Mouse (Mus musculus): ENCODE data around the gene Rad54l.

Rad54l gene

DNA sequence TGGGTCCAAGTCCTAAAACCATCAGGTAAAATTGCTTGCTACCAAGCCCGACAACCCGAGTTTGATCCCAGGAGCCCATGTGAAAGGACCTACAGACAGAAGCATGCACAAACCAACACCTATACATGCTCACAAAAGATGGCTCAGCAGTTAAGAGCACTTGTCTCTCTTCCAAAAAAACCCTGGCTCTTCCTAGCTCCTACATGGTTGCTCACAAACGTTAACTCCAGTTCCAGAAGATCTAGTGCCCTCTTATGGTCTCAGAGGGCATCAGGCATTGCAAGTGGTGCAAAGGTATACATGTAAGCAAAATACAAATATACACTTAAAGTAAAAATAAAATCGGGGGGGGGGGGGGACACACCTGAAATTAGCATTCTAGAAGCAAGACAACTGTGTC is 50.3 kb downstream of the Rad54l start:
- no peak for DNase-seq

DNA sequence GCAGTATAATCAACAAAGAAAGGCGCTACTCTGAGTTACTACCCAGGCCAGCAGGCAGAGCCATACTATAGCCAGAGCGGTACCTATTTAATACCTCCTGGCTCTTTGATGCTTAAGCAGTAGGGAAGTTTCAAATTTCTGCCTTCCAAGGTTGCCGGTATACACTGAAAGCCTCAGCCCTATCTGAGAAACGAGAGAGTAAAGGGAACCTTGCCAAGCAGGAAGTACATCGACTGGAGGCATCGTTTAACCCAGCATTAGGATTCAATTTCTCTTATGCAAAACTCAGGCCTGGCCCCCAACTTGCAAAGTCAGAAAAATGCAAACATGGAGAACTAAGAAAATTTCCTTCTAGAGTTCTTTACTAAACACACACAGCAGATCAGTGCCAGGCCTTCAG is 53.4 kb downstream of the Rad54l start:
- no peak for DNase-seq

DNA sequence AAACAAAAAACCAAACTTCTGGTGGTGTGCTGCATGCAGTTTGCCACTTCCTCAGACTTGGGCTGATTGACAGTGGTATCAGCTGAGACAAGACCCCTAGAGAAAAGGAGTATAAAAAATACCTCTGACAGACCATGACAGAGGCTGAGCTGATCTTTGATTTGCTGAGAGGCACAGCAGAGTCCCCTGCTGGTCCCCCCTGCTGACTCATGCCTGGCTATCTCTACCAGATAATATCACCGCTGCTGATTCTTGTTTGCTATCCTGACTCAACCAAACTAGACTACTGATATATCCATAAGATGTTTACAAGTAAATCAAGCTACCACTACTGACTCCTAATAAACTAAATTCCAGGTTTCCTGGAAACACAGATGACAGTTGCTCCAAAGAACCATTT is 59.6 kb downstream of the Rad54l start:
- no peak for DNase-seq

DNA sequence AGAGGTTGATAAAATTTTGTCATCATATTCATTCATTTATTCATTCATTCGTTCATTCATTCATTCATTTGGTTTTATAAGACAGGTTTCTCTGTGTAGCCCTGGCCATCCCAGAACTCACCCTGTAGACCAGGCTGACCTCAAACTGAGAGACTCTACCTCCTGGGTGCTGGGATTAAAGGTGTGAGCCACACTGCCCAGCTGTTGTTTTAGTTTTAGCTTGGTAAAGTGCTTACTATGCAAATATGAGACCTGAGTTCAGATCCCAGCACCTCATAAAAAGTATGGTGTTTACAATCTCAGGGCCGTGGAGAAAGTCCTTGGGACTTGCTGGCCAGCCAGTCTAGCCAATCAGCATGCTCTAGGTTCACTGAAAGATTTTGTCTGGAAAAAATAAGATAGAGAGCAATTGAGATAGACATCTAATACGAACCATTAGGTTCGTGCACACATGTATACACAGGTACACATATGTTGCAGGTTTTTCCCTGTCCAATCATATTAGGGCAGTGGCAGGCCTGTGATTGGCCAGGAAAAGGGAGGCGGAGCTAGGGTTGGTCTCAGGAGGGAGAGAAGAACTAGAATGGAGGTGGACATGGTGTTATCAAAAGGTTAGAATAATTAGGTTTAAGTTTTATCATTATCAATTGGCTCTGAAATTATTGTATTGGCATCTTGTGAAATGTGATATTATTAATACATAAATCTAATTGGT is 64.3 kb downstream of the Rad54l start:
- no peak for DNase-seq

DNA sequence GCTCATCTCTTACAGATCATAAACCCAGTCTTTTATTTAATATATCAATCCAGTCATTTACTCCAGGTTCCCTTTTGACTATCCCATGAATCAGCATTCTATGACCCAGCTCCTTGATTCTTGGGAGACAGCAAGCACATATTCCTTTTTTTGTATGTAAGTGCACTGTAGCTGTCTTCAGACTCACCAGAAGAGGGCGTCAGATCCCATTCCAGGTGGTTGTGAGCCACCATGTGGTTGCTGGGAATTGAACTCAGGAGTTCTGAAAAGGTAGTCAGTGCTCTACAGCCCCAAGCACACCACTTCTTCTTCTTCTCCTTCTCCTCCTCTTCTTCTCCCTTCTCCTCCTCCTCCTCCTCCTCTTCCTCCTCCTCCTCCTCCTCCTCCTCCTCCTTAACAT is 65.9 kb downstream of the Rad54l start:
- DNase-seq = no peak

DNA sequence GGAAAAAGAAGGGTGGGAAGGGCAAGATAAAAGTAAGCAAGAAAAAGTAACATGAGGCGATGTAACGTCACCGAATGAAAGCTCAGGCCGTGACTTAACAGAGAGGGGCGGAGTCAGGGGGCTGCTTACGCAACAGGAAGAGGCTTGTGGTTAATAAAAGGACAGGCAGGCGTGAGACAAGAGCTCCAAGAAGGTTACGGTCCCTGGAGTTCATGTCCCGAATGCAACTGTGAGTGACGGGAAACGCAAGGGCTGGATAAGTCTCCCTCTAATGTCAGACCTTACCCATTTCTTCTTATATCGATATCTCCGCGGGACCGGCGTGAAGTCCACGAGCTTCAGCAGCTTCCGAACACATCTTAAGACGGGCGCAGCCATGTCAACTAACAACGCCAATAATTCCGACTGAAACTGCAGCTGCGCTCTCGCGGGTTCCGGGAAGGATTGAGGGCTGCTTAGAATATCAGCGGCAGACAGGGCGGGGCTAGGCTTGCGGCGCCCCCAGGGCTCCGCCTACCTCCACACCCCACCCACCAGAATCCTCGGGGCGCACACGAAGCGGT is 70.0 kb downstream of the Rad54l start, which contains the start of gene Nsun4:
Gene Nsun4 (minus strand): TSS at position 478 of the 563 bp plus-strand sequence.
- DNase-seq = peak; percentile 95 to 97

DNA sequence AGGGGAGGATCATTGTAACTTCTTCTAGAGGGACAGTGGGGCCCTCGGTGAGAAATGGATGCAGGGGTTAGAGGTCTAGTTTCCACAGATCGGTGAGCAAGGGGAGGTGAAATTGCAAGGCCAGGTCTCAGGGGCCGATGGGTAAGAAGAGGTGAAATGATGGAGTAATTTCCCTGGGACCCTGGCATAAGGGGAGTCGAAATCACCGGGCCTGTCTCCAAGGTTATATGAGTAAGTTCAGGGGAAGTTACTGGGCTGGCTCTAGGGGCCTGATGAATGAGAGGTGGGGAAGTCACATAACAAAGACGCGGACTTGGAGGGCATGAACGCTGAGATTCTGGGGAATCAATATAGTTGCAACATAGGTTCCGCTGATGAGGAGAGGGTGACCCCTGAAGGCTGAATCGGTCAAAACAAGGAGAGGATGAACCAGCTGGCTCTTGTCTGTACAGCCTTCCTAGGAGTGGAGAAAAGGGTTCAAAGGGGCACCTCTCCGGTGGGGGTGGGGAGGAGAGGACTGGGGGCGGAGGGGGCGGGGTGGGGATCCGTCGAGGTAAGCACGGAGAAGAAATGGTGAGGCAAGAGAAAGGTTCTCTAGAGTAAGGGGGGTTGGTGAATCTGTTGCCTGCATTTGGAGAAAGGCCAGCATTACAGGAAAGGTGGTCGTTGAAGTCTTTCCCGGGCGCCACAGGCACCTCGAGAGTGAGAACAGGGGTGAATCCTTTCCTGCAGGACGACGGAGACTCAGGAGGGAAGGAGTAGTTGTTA is 70.8 kb downstream of the Rad54l start:
- DNase-seq = peak; percentile 55 to 61

DNA sequence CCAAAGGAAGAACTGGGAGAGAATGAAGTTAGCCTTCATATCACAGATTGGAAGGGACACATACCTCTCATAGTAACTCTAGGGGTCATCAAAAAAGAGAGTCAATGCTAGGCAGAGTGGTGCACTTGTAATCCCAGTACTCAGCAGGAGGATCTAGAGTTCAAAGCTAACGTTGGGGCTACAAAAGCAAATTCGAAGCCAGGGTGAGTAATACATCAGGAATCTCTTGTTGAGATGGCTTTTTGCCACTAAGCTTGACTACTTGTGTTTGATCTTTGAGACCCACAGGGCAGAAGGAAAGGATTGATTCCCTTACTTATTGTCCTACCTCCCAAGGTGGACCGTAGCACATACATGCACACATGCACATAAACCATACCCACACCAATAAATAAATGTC is 74.3 kb downstream of the Rad54l start:
- no peak for DNase-seq

DNA sequence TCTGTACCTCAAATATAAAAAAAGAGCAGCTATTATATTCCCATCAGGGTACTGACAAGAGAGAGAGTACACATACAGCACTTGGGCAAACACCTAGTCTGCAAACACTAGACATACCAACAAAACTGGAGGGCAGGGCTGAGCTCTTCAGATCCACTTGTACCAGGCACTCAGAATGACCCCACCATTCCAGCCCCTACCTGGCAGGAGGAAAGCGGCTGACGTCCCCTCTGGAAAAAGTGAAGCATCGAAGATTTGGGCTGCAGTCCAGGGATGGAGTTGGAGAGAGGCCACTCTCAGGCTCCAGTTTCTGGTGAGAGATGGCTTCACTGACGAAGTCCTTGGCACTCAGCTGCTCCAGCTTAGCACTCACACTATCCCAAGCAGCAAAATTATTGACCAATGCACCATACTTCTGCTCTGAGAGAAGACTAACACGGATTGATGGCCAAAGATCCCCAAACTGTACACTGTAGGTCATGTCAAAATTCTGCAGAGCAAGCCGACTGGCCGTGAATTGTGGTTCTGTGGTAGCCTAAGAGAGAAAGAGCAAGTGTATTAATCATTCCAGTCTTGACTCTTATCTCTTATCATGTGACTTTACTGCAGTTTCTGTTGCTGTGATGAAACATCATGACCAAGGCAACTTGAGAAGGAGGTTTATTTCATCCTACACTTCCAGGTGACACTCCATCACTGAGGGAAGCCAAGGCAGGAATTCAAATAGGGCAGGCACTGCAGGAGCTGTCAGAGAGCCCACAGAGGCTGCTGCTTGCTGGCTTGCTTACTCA is 75.2 kb downstream of the Rad54l start:
- DNase-seq = no peak

DNA sequence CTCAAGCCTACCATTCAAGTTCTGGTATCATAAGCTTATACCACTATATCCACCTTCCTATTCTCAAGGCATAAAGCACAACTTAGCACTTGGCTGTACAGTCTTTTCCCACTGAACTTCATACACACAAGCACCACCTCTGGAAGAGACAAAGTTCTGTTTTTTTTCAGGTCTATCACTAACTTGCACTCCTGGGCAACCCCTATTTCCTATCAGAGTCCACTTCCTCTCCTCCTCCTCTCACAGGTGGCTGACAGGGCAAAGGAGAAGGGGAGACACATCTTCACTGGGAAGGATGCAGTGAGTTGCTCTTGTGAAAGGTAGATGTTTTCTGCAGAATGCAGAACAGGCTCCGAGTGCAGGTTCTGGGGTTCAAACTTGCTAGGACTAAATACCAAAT is 75.8 kb downstream of the Rad54l start:
- no peak for DNase-seq

DNA sequence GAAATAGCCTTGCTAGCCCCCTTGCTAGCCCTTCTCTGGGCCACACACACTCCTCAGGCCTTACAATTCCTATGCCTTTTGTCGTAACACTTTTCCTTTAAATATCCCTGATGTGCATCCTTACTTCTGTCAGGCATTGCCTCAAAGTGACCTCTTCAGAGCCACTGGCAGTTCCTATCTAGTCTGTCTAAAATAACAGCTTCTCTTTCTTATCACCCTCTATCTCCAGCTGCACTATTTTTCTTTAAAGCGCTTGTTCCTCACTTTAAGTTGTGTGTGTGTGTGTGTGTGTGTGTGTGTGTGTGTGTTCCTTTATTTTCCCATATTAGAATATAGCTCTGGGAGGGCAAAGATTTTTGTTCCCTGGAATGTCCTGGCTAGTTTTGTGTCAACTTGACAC is 76.9 kb downstream of the Rad54l start:
- no peak for DNase-seq

All from B cell, adult 2 months (primary cell).